ENCODE assay signal across 38 mouse cellular contexts in genomic region chr15:82814321-82814720, GRCm38 (mm10). TPM values are rescaled to one million over a fixed set of nuclear protein-coding genes. Genes with fewer than 3 reads are reported as not detected.
"Had no signal": no experiment of that assay in that cellular context is flagged by ENCODE, and none has a peak within 500 bp of the region (broad histone marks: within the 10 kb centered on the region; RNA-seq: fewer than 3 reads in every experiment).

No protein-coding gene starts in this region.

- H3K4me3 ChIP-seq: heart, embryonic 10.5 days; heart, embryonic 12.5 days; heart, embryonic 13.5 days; heart, embryonic 15.5 days; hindbrain, embryonic 10.5 days; hindbrain, embryonic 12.5 days; hindbrain, embryonic 13.5 days; hindbrain, embryonic 15.5 days; intestine, embryonic 15.5 days; kidney, embryonic 15.5 days; layer of hippocampus, adult 2 months; left cerebral cortex, adult 2 months had no signal

- H3K9ac ChIP-seq: heart, embryonic 12.5 days; heart, embryonic 13.5 days; heart, embryonic 15.5 days; hindbrain, embryonic 12.5 days; hindbrain, embryonic 13.5 days; hindbrain, embryonic 14.5 days; hindbrain, embryonic 15.5 days; intestine, embryonic 15.5 days; kidney, embryonic 15.5 days had no signal

- H3K9me3 ChIP-seq: heart, embryonic 10.5 days; heart, embryonic 12.5 days; heart, embryonic 13.5 days; heart, embryonic 15.5 days; hindbrain, embryonic 10.5 days; hindbrain, embryonic 12.5 days; hindbrain, embryonic 13.5 days; hindbrain, embryonic 15.5 days; intestine, embryonic 15.5 days; kidney, embryonic 15.5 days had no signal

- H3K4me2 ChIP-seq: heart, embryonic 11.5 days; heart, embryonic 12.5 days; heart, embryonic 13.5 days; heart, embryonic 15.5 days; hindbrain, embryonic 12.5 days; hindbrain, embryonic 13.5 days; hindbrain, embryonic 14.5 days; hindbrain, embryonic 15.5 days; intestine, embryonic 15.5 days; kidney, embryonic 15.5 days had no signal

- ATAC-seq: hindbrain, embryonic 16.5 days; inflammation-experienced regulatory T-cells, adult 6 months had no signal

- H3K27ac ChIP-seq: heart, embryonic 10.5 days; heart, embryonic 13.5 days; heart, embryonic 15.5 days; hindbrain, embryonic 10.5 days; hindbrain, embryonic 12.5 days; hindbrain, embryonic 13.5 days; hindbrain, embryonic 14.5 days; hindbrain, embryonic 15.5 days; hindbrain, postnatal 0 days; intestine, embryonic 15.5 days; kidney, embryonic 15.5 days; kidney, postnatal 0 days; layer of hippocampus, adult 2 months; left cerebral cortex, adult 2 months had no signal

- H3K27me3 ChIP-seq: heart, embryonic 12.5 days; heart, embryonic 13.5 days; heart, embryonic 15.5 days; hindbrain, embryonic 12.5 days; hindbrain, embryonic 13.5 days; hindbrain, embryonic 15.5 days; intestine, embryonic 15.5 days; kidney, embryonic 15.5 days had no signal

- H3K4me1 ChIP-seq: heart, embryonic 10.5 days; heart, embryonic 12.5 days; heart, embryonic 13.5 days; heart, embryonic 15.5 days; hindbrain, embryonic 15.5 days; intestine, embryonic 15.5 days; kidney, embryonic 15.5 days had no signal

RNA-seq across cellular contexts. Expression of gene Cyp2d26, which starts 20.2 kb away (rescaled TPM):
- total RNA-seq: heart, postnatal 14 days; heart, postnatal 25 days; heart, postnatal 36 days; heart, postnatal 4 days; hematopoietic stem cell, adult 5-6 weeks; hindbrain, postnatal 0 days; layer of hippocampus, adult 2 months; layer of hippocampus, adult 8-10 months; layer of hippocampus, postnatal 14 days; layer of hippocampus, postnatal 25 days; layer of hippocampus, postnatal 36 days; left cerebral cortex, adult 18-20 months; left cerebral cortex, adult 2 months had no signal
- polyA plus RNA-seq: heart, embryonic 11.5 days; heart, embryonic 12.5 days; heart, embryonic 13.5 days; heart, embryonic 14.5 days; heart, postnatal 0 days; hindbrain, embryonic 10.5 days; hindbrain, embryonic 11.5 days; hindbrain, embryonic 12.5 days; hindbrain, embryonic 13.5 days; hindbrain, embryonic 14.5 days; hindbrain, embryonic 15.5 days; hindbrain, embryonic 16.5 days; hindbrain, postnatal 0 days had no signal

RNA-seq across cellular contexts. Expression of gene Cyp2d40, which starts 50.3 kb away (rescaled TPM):
- total RNA-seq: heart, postnatal 14 days; heart, postnatal 25 days; heart, postnatal 36 days; heart, postnatal 4 days; hematopoietic stem cell, adult 5-6 weeks; hindbrain, postnatal 0 days; layer of hippocampus, adult 18-20 months; layer of hippocampus, adult 2 months; layer of hippocampus, adult 8-10 months; layer of hippocampus, postnatal 10 days; layer of hippocampus, postnatal 14 days; layer of hippocampus, postnatal 25 days; layer of hippocampus, postnatal 36 days; left cerebral cortex, adult 18-20 months; left cerebral cortex, adult 2 months had no signal
- polyA plus RNA-seq: heart, embryonic 10.5 days; heart, embryonic 11.5 days; heart, embryonic 12.5 days; heart, embryonic 13.5 days; heart, embryonic 14.5 days; heart, embryonic 15.5 days; heart, embryonic 16.5 days; heart, postnatal 0 days; hindbrain, embryonic 10.5 days; hindbrain, embryonic 11.5 days; hindbrain, embryonic 12.5 days; hindbrain, embryonic 13.5 days; hindbrain, embryonic 14.5 days; hindbrain, embryonic 15.5 days; hindbrain, embryonic 16.5 days; hindbrain, postnatal 0 days; inflammation-experienced regulatory T-cells, adult 6 months; intestine, embryonic 14.5 days; intestine, embryonic 15.5 days; intestine, postnatal 0 days; kidney, embryonic 14.5 days; kidney, embryonic 15.5 days; kidney, embryonic 16.5 days; kidney, postnatal 0 days had no signal
